Mouse (Mus musculus) retina, adult 2 months (tissue): ENCODE data around the gene Vmn1r198.
"Not testable (repeated sequence)": the region's sequence is repeated elsewhere in the genome, so short reads cannot be mapped to it uniquely, and the experiment has no call there.

Source experiments
- DNase-seq: peaks from one replicate; pipeline ENCODE4 v3.0.0-alpha.2; 2012; ENCODE audit warnings: low read depth, low spot score

The Vmn1r198 gene

DNA sequence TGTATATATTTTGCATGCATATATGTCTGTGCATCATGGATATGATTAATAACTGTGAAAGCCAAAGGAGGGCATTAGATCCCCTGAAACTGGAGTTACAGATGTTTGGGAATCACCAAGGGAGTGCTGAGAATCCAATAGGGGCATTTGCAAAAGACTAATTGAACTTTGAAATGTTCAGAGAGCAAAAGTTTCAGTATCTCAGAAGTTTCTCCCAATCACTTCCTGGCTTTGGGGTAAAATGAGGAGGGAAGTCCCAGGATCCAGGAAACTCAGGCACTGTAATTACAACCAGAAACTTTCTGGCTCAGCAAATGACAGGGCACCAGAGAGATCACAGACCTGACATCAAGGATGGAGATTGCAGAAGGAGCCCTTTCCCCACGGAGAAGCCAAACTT is at the start of gene Vmn1r198:
Gene Vmn1r198 (plus strand): TSS at position 301 of the 400 bp plus-strand sequence.
- no peak for DNase-seq

DNA sequence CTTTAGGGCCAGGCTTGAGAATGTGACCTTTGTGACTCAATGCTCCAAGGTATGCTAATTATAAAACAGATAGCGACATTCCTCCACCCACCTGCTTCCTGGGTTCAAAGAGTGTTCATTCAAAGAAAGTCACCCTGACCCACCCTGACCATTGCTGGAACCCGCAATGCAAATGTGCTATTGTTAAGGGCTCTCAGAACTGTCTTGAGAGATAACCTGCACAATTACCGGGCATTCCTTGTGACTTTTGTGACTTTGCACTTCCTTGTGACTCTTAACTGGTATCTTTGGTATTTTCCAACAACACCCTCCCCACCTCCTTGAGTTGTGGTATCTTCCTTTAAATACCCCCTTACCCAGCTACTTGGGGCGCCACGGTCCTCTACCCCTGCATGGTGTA is 42.1 kb upstream of the Vmn1r198 start:
- DNase-seq: not testable (repeated sequence)

DNA sequence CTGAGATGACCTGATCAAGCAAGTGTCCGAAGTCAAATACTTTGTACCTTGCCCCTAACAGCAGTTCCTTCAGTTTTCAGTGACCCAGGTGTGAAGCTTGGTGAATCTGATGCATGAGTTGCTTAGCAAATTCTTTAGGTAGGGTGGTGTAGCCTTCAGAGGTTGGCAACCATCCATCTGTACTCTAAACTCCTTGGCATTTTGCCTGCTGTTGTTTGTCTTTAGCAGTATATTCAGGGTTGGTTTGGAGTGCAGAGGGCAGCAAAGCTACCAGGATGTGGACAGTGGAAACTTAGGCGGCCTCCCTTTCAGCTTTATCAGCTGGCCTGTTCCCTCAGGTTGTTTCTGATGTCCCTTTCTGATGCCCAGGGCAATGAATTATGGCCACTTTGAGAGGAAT is 34.8 kb upstream of the Vmn1r198 start:
- no peak for DNase-seq

DNA sequence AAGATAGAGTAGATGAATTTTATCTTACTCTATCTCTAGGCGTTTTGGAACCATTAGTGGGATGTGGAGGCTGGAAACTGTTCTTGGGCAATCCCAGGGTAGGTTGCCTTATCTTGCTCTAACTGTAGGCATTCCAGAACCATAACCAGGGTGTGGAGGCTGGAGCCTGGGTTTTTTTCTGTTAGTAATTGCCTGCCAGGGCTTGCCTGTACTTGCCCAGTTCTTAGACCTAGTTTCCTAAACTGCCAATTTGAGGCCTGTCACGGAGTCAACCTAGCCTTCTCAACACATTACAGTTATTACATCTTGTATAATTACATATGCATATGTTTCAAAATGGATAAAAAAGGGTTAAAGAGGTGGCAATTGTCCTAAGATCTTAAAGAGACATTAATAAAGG is 32.8 kb upstream of the Vmn1r198 start:
- no peak for DNase-seq

DNA sequence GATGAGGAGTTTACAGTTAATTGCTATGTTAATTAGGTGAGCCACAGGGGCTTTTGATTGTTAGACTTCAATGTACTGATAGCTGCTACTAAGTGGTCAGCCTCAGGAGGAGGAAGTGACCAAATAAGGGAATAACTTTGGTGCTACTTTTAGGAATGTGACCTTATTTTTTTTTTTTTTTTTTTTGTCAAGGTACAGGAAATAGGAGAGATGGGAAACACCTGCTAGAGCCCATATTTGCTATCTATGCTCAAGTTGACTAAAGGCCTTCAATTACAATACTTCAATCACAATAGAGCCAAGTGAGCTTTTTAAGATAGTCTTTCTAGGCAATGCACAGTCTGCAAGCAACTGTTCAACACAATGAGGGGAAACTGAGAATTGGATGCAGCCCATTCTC is 30.1 kb upstream of the Vmn1r198 start:
- DNase-seq: no peak

DNA sequence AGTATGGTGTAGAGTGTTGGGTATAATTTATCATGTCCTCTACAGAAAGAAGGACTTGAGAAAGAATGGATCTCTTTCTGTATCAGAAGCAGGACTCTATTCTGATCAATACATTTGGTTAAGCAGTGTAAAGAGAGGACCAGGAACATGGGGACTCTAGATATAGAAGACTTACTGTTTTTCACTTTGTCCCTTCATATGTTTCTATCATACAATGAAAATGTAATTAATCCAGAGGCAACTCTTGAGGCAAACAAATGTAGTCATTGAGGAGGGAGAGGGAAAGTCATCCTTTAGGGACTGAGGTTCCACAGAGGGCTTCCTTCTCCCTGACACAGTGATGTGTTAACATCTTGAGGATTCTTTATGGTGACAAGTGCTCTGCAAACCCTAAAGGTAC is 25.9 kb upstream of the Vmn1r198 start, which contains the start of gene Vmn1r197:
Gene Vmn1r197 (plus strand): TSS at position 301 of the 400 bp plus-strand sequence.
- DNase-seq: no peak

DNA sequence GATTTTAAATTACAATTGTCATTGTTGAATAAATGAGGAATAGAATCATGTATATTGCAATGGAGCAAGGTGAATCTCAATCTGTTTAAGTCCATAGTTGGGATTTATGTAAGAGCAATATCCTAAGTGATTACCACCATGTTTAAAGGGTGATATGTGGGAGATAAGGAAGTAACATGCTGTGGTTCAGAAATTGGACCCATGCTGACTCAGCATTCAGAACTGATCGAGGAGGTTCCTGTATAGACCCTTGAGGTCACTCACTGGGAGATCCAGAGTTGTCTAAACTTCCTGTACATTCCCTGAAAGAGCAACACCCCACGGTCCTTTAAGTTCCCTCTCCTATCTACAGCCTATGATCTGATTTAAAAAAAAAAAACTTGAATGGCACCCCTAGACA is 16.9 kb upstream of the Vmn1r198 start:
- DNase-seq: no peak

DNA sequence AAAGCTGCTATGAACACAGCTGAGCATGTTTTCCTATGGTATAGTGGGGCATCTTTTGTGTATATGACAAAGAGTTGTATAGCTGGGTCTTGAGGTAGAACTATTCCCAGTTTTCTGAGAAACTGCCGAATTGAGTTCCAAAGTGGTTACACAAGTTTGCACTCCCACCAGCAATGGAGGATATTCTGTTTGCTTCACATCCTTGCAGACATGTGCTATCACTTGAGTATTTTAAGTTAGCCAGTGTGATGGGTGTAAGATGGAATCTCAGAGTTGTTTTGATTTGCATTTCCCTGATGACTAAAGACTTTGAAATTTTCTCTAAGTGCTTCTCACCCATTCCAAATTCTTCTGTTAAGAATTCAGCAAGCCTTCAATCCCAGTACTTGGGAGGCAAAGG is 14.6 kb upstream of the Vmn1r198 start:
- no peak for DNase-seq

DNA sequence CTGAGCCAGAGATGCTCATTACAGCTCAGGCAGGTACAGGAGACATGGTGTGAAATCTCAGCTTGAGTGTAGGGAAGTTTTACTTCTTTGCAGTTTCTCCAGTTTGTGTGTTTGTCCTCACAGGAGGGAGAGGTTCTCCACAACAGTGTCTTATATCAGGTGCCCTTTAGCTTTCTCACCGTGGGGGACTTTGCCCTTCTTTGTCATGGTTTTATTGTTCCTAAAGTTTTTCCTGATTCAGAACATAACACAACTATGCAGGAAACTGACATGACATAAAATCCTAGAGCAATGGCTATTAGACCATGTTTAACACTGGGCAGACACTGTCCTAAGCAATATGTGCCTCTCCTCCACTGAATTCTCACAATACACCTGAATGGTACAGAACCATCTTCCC is 649 bp downstream of the Vmn1r198 start:
- no peak for DNase-seq

DNA sequence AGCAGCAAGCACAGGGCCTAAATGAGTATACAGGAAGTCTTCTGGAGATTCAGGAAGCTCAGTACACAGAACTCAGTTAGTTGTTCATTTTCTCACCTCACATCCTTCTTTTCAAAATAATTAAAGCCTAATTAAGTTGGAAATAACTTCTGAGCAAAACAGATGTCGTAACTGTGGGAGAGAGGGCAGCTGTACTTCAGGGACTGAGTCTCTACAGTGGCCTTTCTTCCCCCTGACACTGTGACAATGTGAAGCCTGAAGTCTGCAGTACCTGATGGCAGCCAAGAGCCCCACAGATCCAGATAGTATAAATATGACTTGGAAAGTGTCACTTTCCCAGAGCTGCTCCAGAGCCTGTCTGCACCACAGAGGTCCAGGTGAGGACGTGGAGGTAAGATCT is 29.4 kb downstream of the Vmn1r198 start, which contains the start of gene Vmn1r199:
Gene Vmn1r199 (plus strand): TSS at position 301 of the 400 bp plus-strand sequence.
- no peak for DNase-seq

DNA sequence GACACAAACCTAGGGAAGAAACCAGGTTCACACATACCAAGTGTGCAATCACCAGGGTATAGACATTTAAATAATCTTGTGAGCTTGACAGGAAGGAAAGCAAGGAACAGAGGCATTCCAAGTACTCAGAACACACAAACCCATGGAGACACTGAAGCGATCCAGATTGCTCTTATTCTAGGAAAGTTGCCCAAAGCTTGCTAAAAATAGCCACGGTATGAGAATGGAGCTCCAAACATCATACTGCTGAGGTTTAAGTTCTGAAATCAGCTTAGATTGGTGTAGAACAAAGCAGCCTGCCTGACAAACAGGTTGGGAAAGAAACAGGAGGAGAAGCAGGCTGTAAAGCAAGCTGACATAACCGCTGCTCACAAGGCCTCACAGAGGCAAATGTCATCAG is 31.0 kb downstream of the Vmn1r198 start:
- not testable (repeated sequence) for DNase-seq

DNA sequence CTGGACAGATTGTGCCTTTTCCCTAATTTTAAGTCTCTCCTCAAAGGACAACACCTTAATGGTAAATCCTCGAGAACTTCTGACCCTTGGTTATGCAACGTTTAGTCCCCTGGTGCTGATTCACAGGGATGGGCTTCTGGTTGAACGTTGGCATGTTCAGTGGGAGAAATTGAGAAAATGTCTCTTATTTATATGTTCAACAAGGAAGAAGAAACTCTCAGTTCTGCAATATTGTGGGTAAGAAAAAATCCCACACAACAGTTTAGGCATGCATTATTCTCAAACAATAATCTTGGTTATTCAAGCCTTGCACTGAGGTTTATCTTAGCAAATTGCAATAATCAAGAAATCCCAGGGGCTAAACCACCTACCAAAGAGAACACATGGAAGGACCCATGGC is 33.2 kb downstream of the Vmn1r198 start:
- DNase-seq: no peak

DNA sequence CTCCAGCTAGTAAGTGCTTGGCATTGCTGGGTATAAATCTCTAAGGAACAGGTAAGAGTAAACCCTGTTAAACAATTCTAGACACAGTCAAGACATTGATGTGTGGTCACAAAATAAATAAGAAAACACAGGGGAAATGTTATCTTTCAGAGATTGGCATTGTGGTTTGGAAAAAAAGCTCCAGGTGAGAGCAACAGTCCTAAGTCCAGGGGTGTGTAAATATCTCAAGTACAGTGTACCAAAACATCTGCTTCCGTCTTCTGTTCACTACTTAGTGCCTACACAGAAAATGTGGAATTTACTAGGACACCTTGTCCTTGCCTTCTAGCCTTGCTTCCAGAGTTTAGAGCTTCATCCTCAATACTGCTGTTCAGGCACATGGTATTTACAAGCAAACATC is 36.9 kb downstream of the Vmn1r198 start:
- DNase-seq: no peak

DNA sequence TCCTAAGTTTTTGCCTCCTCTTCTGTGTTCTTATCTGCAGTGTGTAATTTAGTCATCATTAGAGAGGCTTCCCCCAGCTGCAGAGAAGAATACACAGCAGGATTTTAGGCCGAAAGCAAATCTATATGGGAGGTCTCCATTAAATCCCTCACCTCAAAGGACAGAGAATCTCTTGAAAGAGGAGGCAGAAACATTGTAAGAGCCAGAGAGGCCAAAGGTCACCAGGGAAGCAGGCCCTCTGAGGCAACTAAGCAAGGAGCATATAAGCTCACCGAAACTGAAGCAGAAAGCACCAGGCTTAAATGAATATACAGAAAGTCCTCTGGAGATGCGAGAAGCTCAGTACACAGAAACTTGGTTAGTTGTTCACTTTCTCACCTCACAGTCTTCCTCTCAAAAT is 39.9 kb downstream of the Vmn1r198 start, which contains the start of gene Vmn1r200:
Gene Vmn1r200 (plus strand): TSS at position 301 of the 400 bp plus-strand sequence.
- DNase-seq: no peak

DNA sequence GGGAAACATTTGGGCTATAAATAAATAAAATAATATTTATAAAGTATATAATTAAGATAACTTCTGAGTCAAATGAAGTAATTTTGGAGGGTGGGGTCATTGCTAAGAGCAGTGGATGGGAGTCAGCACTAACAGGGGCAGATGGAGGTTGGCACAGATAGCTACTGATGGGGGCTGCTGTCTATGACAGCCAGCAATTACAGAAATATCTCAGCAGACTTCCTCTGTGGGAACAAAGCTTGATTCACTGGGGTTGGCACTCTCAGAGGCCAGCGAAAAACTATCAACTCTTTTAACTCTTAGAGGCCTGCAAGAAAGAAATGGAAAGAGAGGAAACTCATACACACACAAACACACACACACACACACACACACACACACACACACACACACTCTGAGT is 52.8 kb downstream of the Vmn1r198 start:
- no peak for DNase-seq
